Mouse (Mus musculus) heart, postnatal 0 days (tissue): ENCODE measurements at regions not wholly inside any gene's neighbourhood (a gene's known extent, or its start where the extent isn't known, plus 50 kb on each side); places are given as distances from the start of the nearest gene placed in this dataset.

Experiments used
- ATAC-seq: fragments of 200-750 bp; cut with Nextera tagmentation; 2 replicates; pipeline ENCODE4 v1.8.0; 2017; ENCODE audit warnings: low read depth, moderate number of reproducible peaks, moderate library complexity; ENCODE audit not compliant: insufficient read depth
- DNase-seq: peaks from one replicate; pipeline ENCODE4 v3.0.0-alpha.2; 2016; ENCODE audit warnings: low spot score
- H3K27ac ChIP-seq: fragments of 300-500 bp; sonication (generic); 2 replicates; pipeline ENCODE4 v1.5.1; 2014; ENCODE audit warnings: low read depth, mild to moderate bottlenecking
- H3K27me3 ChIP-seq: fragments of 300-500 bp; sonication (generic); 2 replicates; pipeline ENCODE4 v1.6.1; 2014; ENCODE audit warnings: low read length, mixed read lengths; ENCODE audit not compliant: control insufficient read depth, insufficient read depth
- H3K36me3 ChIP-seq: fragments of 300-500 bp; sonication (generic); replicated peaks from 2 replicates; pipeline ENCODE4 v1.6.1; 2014; ENCODE audit warnings: low read length, mixed read lengths; ENCODE audit not compliant: control insufficient read depth, insufficient read depth
- H3K4me1 ChIP-seq: fragments of 300-500 bp; sonication (generic); 2 replicates; pipeline ENCODE4 v1.6.1; 2014; ENCODE audit warnings: antibody characterized with exemption; ENCODE audit not compliant: control insufficient read depth, insufficient read depth
- H3K4me2 ChIP-seq: fragments of 300-500 bp; sonication (generic); 2 replicates; pipeline ENCODE4 v1.6.1; 2014; ENCODE audit warnings: low read depth, mild to moderate bottlenecking, low read length, moderate library complexity
- H3K4me3 ChIP-seq: fragments of 300-500 bp; sonication (generic); 2 replicates; pipeline ENCODE4 v1.5.1; 2014; ENCODE audit warnings: low read depth, low read length
- H3K9ac ChIP-seq: fragments of 300-500 bp; sonication (generic); replicated peaks from 2 replicates; pipeline ENCODE4 v1.6.1; 2014; ENCODE audit warnings: low read depth, low read length, mixed read lengths
- H3K9me3 ChIP-seq: fragments of 300-500 bp; sonication (generic); replicated peaks from 2 replicates; pipeline ENCODE4 v1.6.1; 2016; ENCODE audit warnings: low read length; ENCODE audit not compliant: control insufficient read depth
- CTCF ChIP-seq: IDR thresholded peaks from 2 replicates; pipeline ENCODE4 v1.5.1; 2016; ENCODE audit warnings: antibody characterized with exemption, control low read depth, low read depth
- EP300 ChIP-seq: IDR thresholded peaks from 2 replicates; pipeline ENCODE4 v1.6.1; 2016; ENCODE audit warnings: antibody characterized with exemption, low read depth
- WGBS: fragments of 180-500 bp; shearing (Covaris S2); extraction: QIAGEN DNeasy Blood & Tissue Kit; methylation state at CpG from one replicate; pipeline ENCODE4 v1.1.7; 2014; 5-methylcytosine and 5-hydroxymethylcytosine counted together

GRCm38 (mm10) chr1:183516167-183516566 is 98.2 kb downstream of the Hhipl2 start:
- no peaks in the 10 kb centered on the region for H3K4me1 ChIP-seq
- no peaks in the 10 kb centered on the region for H3K36me3 ChIP-seq
- no peak overlapping the region for H3K4me3 ChIP-seq
- DNase-seq: no peak
- 0 out of 2 replicates have a peak, but pooled peaks cover 4% of the 10 kb centered on the region for H3K27me3 ChIP-seq
- no peak for ATAC-seq
- H3K4me2 ChIP-seq: no peak overlapping the region
- no peak overlapping the region for H3K9ac ChIP-seq
- 52% methylated on average over 4 of the region's 4 CpGs for WGBS
- TF ChIP-seq EP300 (no peak), CTCF (no peak; the same call in 1 of the 2 replicates)
- no peak overlapping the region for H3K27ac ChIP-seq
- no peaks in the 10 kb centered on the region for H3K9me3 ChIP-seq

DNA sequence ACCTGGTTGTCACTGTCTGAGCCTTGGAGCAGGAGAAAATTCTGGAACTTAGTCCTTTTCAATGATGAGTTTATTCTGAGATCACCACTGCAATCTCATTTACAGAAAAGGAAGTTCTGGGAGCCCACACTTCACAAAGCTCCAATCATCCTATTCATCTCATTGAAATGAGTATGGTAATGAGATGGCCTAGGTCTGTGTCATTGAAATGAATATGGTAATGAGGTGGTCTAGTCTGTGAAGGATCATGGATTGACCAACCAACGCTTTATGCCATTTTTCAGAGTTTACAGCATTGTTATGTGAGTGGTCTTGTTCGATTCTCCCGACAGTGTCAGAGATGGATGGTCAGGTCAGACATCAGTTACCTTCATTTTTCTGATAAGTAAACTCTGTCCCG is 99.2 kb downstream of the Hhipl2 start:
- Histone ChIP-seq H3K27me3 (0 out of 2 replicates have a peak, but pooled peaks cover 4% of the 10 kb centered on the region), H3K4me2 (no peak overlapping the region), H3K9ac (no peak overlapping the region), H3K4me1 (no peaks in the 10 kb centered on the region), H3K9me3 (no peaks in the 10 kb centered on the region), H3K27ac (no peak overlapping the region), H3K36me3 (no peaks in the 10 kb centered on the region), H3K4me3 (no peak overlapping the region)
- ATAC-seq: no peak
- DNase-seq: no peak
- 79% methylated on average over 4 of the region's 4 CpGs for WGBS
- TF ChIP-seq EP300 (no peak), CTCF (no peak)

DNA sequence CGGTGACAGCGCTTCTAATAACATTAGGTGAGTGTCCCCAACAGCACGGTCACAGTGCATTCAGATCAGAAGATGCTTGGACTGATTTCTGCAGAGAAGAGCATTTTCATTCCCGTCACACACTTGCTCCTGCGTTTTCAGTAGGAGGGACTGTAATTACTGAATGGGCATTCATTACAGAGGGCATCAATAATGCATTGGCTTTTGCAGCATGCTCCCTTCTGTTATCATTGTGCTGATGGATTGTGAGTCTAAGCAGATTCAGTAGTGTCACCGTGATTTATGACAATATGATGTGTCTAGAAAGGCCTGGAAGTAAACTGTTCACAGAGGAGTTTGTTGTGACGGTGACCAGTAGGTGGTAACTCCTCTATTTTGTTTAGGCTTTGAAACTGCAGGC is 103.6 kb downstream of the Hhipl2 start:
- Histone ChIP-seq H3K27ac (no peak overlapping the region), H3K4me3 (no peak overlapping the region), H3K36me3 (no peaks in the 10 kb centered on the region), H3K4me1 (no peaks in the 10 kb centered on the region), H3K27me3 (0 out of 2 replicates have a peak, but pooled peaks cover 4% of the 10 kb centered on the region), H3K9me3 (0 out of 2 replicates have a peak, but pooled peaks cover 4% of the 10 kb centered on the region), H3K9ac (no peak overlapping the region), H3K4me2 (no peak overlapping the region)
- no peak for DNase-seq
- WGBS: 77% methylated on average over 7 of the region's 7 CpGs
- TF ChIP-seq EP300 (no peak), CTCF (no peak)
- no peak for ATAC-seq

- DNase-seq: peak; percentile 13
- Histone ChIP-seq H3K4me2 (no peak overlapping the region), H3K36me3 (no peaks in the 10 kb centered on the region)
These were observed 115.4 kb downstream of the Hhipl2 start for GRCm38 (mm10) chr1:183533386-183533785.

DNA sequence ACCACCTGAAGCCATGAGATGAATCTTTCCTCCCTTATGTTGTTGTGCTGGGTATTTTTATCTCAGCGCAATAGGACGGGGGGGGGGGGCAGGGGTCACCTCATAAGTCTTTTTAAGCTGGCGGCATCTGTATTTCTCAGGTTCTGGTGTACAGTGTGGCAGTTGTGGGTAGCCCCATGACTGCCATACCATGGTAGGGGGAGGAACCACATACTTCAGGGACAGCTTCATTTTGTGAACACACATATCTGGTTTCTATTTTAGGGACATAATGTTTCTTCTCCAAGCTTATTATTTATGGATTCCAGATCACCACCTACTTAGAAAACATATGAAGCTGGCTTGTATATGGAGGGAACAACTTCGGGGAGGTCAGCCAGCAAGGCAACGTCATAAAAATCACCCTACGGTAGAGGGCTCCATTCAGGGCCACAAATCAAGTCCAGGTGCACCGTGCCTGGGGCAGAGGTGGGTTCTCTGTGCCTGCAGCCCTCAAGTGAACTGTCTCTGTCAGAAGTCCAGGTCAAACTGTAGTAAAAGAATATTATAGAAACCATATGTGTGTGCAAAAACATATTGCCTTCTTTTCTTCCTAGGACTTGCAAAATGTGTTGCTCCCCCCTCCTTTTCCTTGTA is 130.9 kb downstream of the Hhipl2 start:
- Histone ChIP-seq H3K9me3 (no peaks in the 10 kb centered on the region), H3K4me2 (no peak overlapping the region), H3K27ac (no peak overlapping the region), H3K4me3 (no peak overlapping the region), H3K36me3 (no peaks in the 10 kb centered on the region), H3K9ac (no peak overlapping the region), H3K4me1 (no peaks in the 10 kb centered on the region), H3K27me3 (no peaks in the 10 kb centered on the region)
- no peak for ATAC-seq
- no peak for DNase-seq
- TF ChIP-seq EP300: no peak
- TF ChIP-seq CTCF: no peak
- 62% methylated on average over 7 of the region's 7 CpGs for WGBS

More at GRCm38 (mm10) chr1:183533386-183533785, 115.4 kb downstream of the Hhipl2 start:
- Histone ChIP-seq H3K9ac (no peak overlapping the region), H3K9me3 (no peaks in the 10 kb centered on the region), H3K4me1 (no peaks in the 10 kb centered on the region), H3K27me3 (0 out of 2 replicates have a peak, but pooled peaks cover 4% of the 10 kb centered on the region), H3K27ac (no peak overlapping the region), H3K4me3 (no peak overlapping the region)
- no peak for TF ChIP-seq EP300
- ATAC-seq: no peak
- WGBS: 56% methylated on average over 11 of the region's 11 CpGs

GRCm38 (mm10) chr1:183552617-183553016 is 134.6 kb downstream of the Hhipl2 start:
- no peak for ATAC-seq
- WGBS: 88% methylated on average over 4 of the region's 4 CpGs
- no peak overlapping the region for H3K27ac ChIP-seq
- H3K4me1 ChIP-seq: no peaks in the 10 kb centered on the region
- DNase-seq: no peak
- no peak overlapping the region for H3K9ac ChIP-seq
- TF ChIP-seq EP300: no peak
- peak; percentile 22; the same call in 1 of the 2 replicates for TF ChIP-seq CTCF
- H3K9me3 ChIP-seq: no peaks in the 10 kb centered on the region
- H3K27me3 ChIP-seq: no peaks in the 10 kb centered on the region
- no peak overlapping the region for H3K4me3 ChIP-seq
- H3K4me2 ChIP-seq: no peak overlapping the region
- no peaks in the 10 kb centered on the region for H3K36me3 ChIP-seq
